Mouse (Mus musculus): ENCODE measurements around the gene D130043K22Rik. TPM values are rescaled to one million over a fixed set of nuclear protein-coding genes. Genes with fewer than 3 reads are reported as not detected.
"Not testable (repeated sequence)": the region's sequence is repeated elsewhere in the genome, so short reads cannot be mapped to it uniquely, and the experiment has no call there.

Gene D130043K22Rik
- polyA plus RNA-seq, 1 experiment from 2014 or later, result 0.67 TPM

DNA sequence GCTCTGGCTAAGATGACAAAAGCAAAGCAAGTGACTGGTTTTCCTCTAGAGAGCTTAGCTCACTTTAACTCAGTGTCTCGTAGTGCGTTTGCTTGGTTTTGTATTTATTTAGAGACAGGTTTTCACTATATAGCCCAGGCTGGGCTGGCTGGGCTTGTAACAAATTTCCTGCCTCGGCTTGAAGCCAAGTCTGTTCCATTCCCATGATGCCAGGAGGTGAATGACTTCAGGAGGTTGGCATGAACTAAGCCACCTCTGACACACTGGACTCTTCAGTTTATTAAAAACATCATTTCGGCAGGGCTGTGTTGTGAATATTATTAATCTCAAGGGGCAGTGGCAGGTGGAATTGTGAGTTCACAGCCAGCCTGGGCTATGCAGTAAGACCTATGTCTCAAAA, 19.3 kb upstream of the D130043K22Rik start:
- Histone ChIP-seq H3K27ac (ENCODE audit: low read depth, low read length) (no peak overlapping the region), H3K4me3 (ENCODE audit: low read depth, low read length) (no peak overlapping the region), H3K4me1 (replicated peaks; ENCODE audit: control insufficient read depth, insufficient read depth, low read length) (0 out of 2 replicates have a peak, but pooled peaks cover under 1% of the 10 kb centered on the region), H3K9ac (ENCODE audit: low read length) (no peak overlapping the region), H3K27me3 (ENCODE audit: control insufficient read depth, insufficient read depth, low read length) (no peaks in the 10 kb centered on the region), H3K4me2 (ENCODE audit: low read depth, low read length, severe bottlenecking) (no peak overlapping the region), H3K9me3 (ENCODE audit: control insufficient read depth, low read length) (no peaks in the 10 kb centered on the region), H3K36me3 (ENCODE audit: control insufficient read depth, insufficient read depth, low read length) (no peaks in the 10 kb centered on the region)
- ATAC-seq (replicated peaks; ENCODE audit: low FRiP score), result no peak
- WGBS, result 91% methylated on average over 4 of the region's 4 CpGs
- no peak for DNase-seq (ENCODE audit: low spot score)

- H3K27ac ChIP-seq (ENCODE audit: low read depth, low read length), result no peak overlapping the region
- no peak overlapping the region for H3K4me2 ChIP-seq (ENCODE audit: low read depth, low read length, severe bottlenecking)
These were observed 18.8 kb upstream of the D130043K22Rik start for GRCm38 (mm10) chr13:24826116-24826515.

GRCm38 (mm10) chr13:24830756-24831352, 14.1 kb upstream of the D130043K22Rik start:
- H3K27ac ChIP-seq (ENCODE audit: low read depth, low read length), result peak overlapping the region; percentile 25; the same call in 1 of the 2 replicates
- WGBS, result 4% methylated on average over 20 of the region's 20 CpGs

More at GRCm38 (mm10) chr13:24826116-24826515, 18.8 kb upstream of the D130043K22Rik start:
- 82% methylated on average over 7 of the region's 7 CpGs for WGBS
- no peak overlapping the region for H3K4me3 ChIP-seq (ENCODE audit: low read depth, low read length)
- 0 out of 2 replicates have a peak, but pooled peaks cover 2% of the 10 kb centered on the region for H3K4me1 ChIP-seq (replicated peaks; ENCODE audit: control insufficient read depth, insufficient read depth, low read length)
- DNase-seq (ENCODE audit: low spot score) (no peak), ATAC-seq (replicated peaks; ENCODE audit: low FRiP score) (no peak)
- no peaks in the 10 kb centered on the region for H3K9me3 ChIP-seq (ENCODE audit: control insufficient read depth, low read length)
- no peaks in the 10 kb centered on the region for H3K27me3 ChIP-seq (ENCODE audit: control insufficient read depth, insufficient read depth, low read length)
- H3K36me3 ChIP-seq (ENCODE audit: control insufficient read depth, insufficient read depth, low read length), result no peaks in the 10 kb centered on the region
- no peak overlapping the region for H3K9ac ChIP-seq (ENCODE audit: low read length)

GRCm38 (mm10) chr13:24831353-24832130, 13.4 kb upstream of the D130043K22Rik start, which contains the start of the genes Acot13 and Tdp2:
Gene Acot13, minus strand, starts transcription at chr13:24831540.
Gene Tdp2, plus strand, starts transcription at chr13:24831679.
- Histone ChIP-seq H3K27ac (ENCODE audit: low read depth, low read length) (peak within 1 kb of the TSS; percentile 91), H3K27me3 (ENCODE audit: control insufficient read depth, insufficient read depth, low read length) (no peaks in the 10 kb centered on the region), H3K36me3 (ENCODE audit: control insufficient read depth, insufficient read depth, low read length) (no peaks in the 10 kb centered on the region; the same call in 1 of the 2 replicates), H3K9me3 (ENCODE audit: control insufficient read depth, low read length) (no peaks in the 10 kb centered on the region), H3K4me2 (ENCODE audit: low read depth, low read length, severe bottlenecking) (peak within 1 kb of the TSS; percentile 47), H3K4me1 (replicated peaks; ENCODE audit: control insufficient read depth, insufficient read depth, low read length) (peaks cover 8% of the 10 kb centered on the region), H3K9ac (ENCODE audit: low read length) (peak within 1 kb of the TSS; percentile 95), H3K4me3 (ENCODE audit: low read depth, low read length) (peak within 1 kb of the TSS; percentile 90)
- peak; percentile 97 for ATAC-seq (replicated peaks; ENCODE audit: low FRiP score)
- WGBS, result under 1% methylated on average over 85 of the region's 90 CpGs
- peak; percentile 100 for DNase-seq (ENCODE audit: low spot score)

More at GRCm38 (mm10) chr13:24830756-24831352, 14.1 kb upstream of the D130043K22Rik start:
- DNase-seq (ENCODE audit: low spot score), result no peak
- Histone ChIP-seq H3K4me1 (replicated peaks; ENCODE audit: control insufficient read depth, insufficient read depth, low read length) (peaks cover 8% of the 10 kb centered on the region), H3K27me3 (ENCODE audit: control insufficient read depth, insufficient read depth, low read length) (no peaks in the 10 kb centered on the region), H3K36me3 (ENCODE audit: control insufficient read depth, insufficient read depth, low read length) (no peaks in the 10 kb centered on the region; the same call in 1 of the 2 replicates), H3K9ac (ENCODE audit: low read length) (peak overlapping the region; percentile 95), H3K4me2 (ENCODE audit: low read depth, low read length, severe bottlenecking) (peak overlapping the region; percentile 47), H3K4me3 (ENCODE audit: low read depth, low read length) (peak overlapping the region; percentile 90), H3K9me3 (ENCODE audit: control insufficient read depth, low read length) (no peaks in the 10 kb centered on the region)
- ATAC-seq (replicated peaks; ENCODE audit: low FRiP score), result no peak

DNA sequence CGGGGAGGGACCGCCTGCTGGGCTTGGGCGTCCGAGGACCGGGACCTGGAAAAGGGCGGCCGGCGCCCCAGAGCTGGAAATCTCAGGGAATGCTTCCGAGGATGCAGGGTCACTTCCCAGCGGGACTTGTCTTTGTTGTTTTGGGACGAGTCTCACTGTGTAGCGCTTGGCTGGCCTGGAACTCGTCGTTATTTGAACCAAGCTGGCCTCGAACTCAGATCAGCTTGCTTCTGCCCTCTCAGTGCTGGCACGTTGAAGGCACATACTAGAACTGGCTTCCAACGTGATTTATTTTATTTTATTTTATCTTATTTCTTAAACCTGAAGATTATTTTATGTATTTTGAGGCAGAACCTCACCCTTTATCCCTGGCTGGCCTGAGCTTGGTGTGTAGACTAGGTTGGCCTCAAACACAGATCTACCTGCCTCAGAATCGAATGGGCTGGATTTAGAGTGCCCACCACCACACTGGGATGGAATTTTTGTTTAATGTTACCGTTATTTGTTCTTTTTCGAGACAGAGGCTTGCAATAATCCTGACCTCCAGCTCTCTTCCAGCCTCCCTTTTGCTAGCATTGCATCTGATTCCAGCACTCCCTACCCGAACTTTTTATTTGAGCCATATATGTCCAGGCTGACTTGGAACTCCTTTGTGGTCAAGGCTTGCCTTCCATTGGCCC, 12.7 kb upstream of the D130043K22Rik start:
- DNase-seq (ENCODE audit: low spot score) (no peak), ATAC-seq (replicated peaks; ENCODE audit: low FRiP score) (peak; percentile 34)
- WGBS, result 5% methylated on average over 21 of the region's 21 CpGs
- no peaks in the 10 kb centered on the region for H3K27me3 ChIP-seq (ENCODE audit: control insufficient read depth, insufficient read depth, low read length)
- peak overlapping the region; percentile 91 for H3K27ac ChIP-seq (ENCODE audit: low read depth, low read length)
- H3K9me3 ChIP-seq (ENCODE audit: control insufficient read depth, low read length), result no peaks in the 10 kb centered on the region
- peak overlapping the region; percentile 95 for H3K9ac ChIP-seq (ENCODE audit: low read length)
- H3K4me2 ChIP-seq (ENCODE audit: low read depth, low read length, severe bottlenecking), result peak overlapping the region; percentile 47
- H3K4me3 ChIP-seq (ENCODE audit: low read depth, low read length), result peak overlapping the region; percentile 90
- no peaks in the 10 kb centered on the region; the same call in 1 of the 2 replicates for H3K36me3 ChIP-seq (ENCODE audit: control insufficient read depth, insufficient read depth, low read length)
- peaks cover 8% of the 10 kb centered on the region for H3K4me1 ChIP-seq (replicated peaks; ENCODE audit: control insufficient read depth, insufficient read depth, low read length)

DNA sequence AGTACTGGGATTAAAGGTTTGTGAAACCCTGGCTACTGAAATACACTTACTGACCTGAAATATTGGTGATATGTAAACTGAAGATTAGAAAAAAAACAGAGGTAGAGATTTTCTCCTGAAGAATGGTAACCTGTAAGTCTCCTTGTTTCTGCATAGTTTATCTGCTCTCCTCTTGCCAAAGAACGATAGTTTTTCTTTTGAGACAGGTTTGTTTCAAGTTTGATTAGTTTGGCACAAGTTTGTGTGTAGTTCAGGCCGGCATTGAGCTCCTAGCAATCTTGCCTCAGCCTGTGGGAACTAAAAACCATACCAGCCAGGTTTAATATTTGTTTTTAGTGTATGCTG, 12.2 kb upstream of the D130043K22Rik start:
- peak overlapping the region; percentile 90 for H3K4me3 ChIP-seq (ENCODE audit: low read depth, low read length)
- DNase-seq (ENCODE audit: low spot score), result no peak
- peaks cover 8% of the 10 kb centered on the region for H3K4me1 ChIP-seq (replicated peaks; ENCODE audit: control insufficient read depth, insufficient read depth, low read length)
- no peaks in the 10 kb centered on the region; the same call in 1 of the 2 replicates for H3K36me3 ChIP-seq (ENCODE audit: control insufficient read depth, insufficient read depth, low read length)
- no peak for ATAC-seq (replicated peaks; ENCODE audit: low FRiP score)
- peak overlapping the region; percentile 95 for H3K9ac ChIP-seq (ENCODE audit: low read length)
- no peak overlapping the region for H3K27ac ChIP-seq (ENCODE audit: low read depth, low read length)
- H3K4me2 ChIP-seq (ENCODE audit: low read depth, low read length, severe bottlenecking), result peak overlapping the region; percentile 47
- WGBS, result 80% methylated on average over 2 of the region's 2 CpGs
- H3K9me3 ChIP-seq (ENCODE audit: control insufficient read depth, low read length), result no peaks in the 10 kb centered on the region
- no peaks in the 10 kb centered on the region for H3K27me3 ChIP-seq (ENCODE audit: control insufficient read depth, insufficient read depth, low read length)

DNA sequence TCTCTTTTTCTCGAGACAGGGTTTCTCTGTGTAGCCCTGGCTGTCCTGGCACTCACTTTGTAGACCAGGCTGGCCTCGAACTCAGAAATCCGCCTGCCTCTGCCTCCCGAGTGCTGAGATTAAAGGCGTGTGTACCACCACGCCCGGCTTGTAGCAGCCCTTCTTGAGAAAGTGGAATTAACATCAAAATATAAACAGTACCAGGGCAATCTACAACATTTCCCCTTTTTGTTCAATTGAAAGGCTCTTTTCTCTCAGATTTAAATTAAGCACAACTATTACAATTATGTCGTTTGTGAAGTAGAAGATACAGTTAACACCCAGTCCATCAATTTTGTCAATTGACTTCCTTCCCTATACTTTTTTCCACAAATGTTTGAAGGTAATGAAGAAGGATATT, 7.2 kb upstream of the D130043K22Rik start:
- not testable (repeated sequence) for H3K27me3 ChIP-seq (ENCODE audit: control insufficient read depth, insufficient read depth, low read length); H3K4me1 ChIP-seq (replicated peaks; ENCODE audit: control insufficient read depth, insufficient read depth, low read length); H3K27ac ChIP-seq (ENCODE audit: low read depth, low read length); H3K36me3 ChIP-seq (ENCODE audit: control insufficient read depth, insufficient read depth, low read length); H3K4me2 ChIP-seq (ENCODE audit: low read depth, low read length, severe bottlenecking); H3K4me3 ChIP-seq (ENCODE audit: low read depth, low read length); DNase-seq (ENCODE audit: low spot score); H3K9me3 ChIP-seq (ENCODE audit: control insufficient read depth, low read length); ATAC-seq (replicated peaks; ENCODE audit: low FRiP score); H3K9ac ChIP-seq (ENCODE audit: low read length)
- 89% methylated on average over 8 of the region's 8 CpGs for WGBS

DNA sequence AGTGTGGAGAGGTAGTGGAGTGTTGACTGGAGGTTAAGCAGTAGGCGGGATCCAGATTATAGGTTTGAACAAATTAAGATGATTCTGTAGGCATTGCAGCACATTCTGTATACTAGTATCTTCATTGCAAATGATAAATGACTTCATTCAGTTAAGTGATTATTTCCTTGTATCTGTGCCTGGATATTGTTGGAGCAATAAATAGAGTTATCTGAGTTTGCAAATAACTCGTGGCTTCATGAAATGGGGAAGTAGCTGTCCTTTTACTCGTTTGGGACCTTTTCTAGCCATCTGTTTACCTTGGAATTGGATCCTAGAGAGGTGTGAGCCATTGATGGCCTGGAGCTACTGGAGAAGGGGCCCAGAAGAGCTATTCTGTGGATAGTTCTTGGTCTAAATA, 5.1 kb upstream of the D130043K22Rik start:
- H3K4me2 ChIP-seq (ENCODE audit: low read depth, low read length, severe bottlenecking), result no peak overlapping the region
- no peaks in the 10 kb centered on the region for H3K9me3 ChIP-seq (ENCODE audit: control insufficient read depth, low read length)
- DNase-seq (ENCODE audit: low spot score), result no peak
- no peak overlapping the region for H3K9ac ChIP-seq (ENCODE audit: low read length)
- ATAC-seq (replicated peaks; ENCODE audit: low FRiP score), result no peak
- WGBS, result 81% methylated on average over 3 of the region's 3 CpGs
- peaks cover 3% of the 10 kb centered on the region; the same call in 1 of the 2 replicates for H3K4me1 ChIP-seq (replicated peaks; ENCODE audit: control insufficient read depth, insufficient read depth, low read length)
- H3K4me3 ChIP-seq (ENCODE audit: low read depth, low read length), result no peak overlapping the region
- H3K27me3 ChIP-seq (ENCODE audit: control insufficient read depth, insufficient read depth, low read length), result no peaks in the 10 kb centered on the region
- no peaks in the 10 kb centered on the region; the same call in 1 of the 2 replicates for H3K36me3 ChIP-seq (ENCODE audit: control insufficient read depth, insufficient read depth, low read length)
- H3K27ac ChIP-seq (ENCODE audit: low read depth, low read length), result no peak overlapping the region

Data from forebrain, embryonic 11.5 days (tissue).